Mouse (Mus musculus) left cerebral cortex, postnatal 36 days (tissue): Measurements from ENCODE around the gene Pdhb. TPM values are rescaled to one million over a fixed set of nuclear protein-coding genes. Genes with fewer than 3 reads are reported as not detected.
"Not testable (repeated sequence)": the region's sequence is repeated elsewhere in the genome, so short reads cannot be mapped to it uniquely, and the experiment has no call there.

ENCODE experiments used
- DNase-seq, 2 experiments: peaks; one replicate each; pipeline ENCODE4 v3.0.0; 2021 to 2022; ENCODE audit warnings: low spot score in 2 of 2, mixed read lengths in 1 of 2
- intact Hi-C: fragments of 180-260 bp; cut with DNase I; formaldehyde crosslinking; loops from one replicate; pipeline ENCODE4 v1.15.1; 2025
- total RNA-seq, 2 experiments: library from RNA; stranded (reverse); gene quantifications; 2 replicates each; pipeline ENCODE4 v1.2.3; 2021

The Pdhb gene
- total RNA-seq, 2 experiments from 2014 or later: 160 to 164 TPM

- no peak for DNase-seq
- intact Hi-C loops: no loop called here
These were observed 27.9 kb upstream of the Pdhb start for GRCm38 (mm10) chr14:8200769-8201168.

GRCm38 (mm10) chr14:8192727-8193126, 19.9 kb upstream of the Pdhb start:
- no peak for DNase-seq
- intact Hi-C loops: no loop called here

- DNase-seq: no peak
- intact Hi-C loops: no loop called here
These were observed 18.6 kb upstream of the Pdhb start for GRCm38 (mm10) chr14:8191331-8191965.

- intact Hi-C loops: no loop called here
- DNase-seq: no peak
These were observed 17.7 kb upstream of the Pdhb start for GRCm38 (mm10) chr14:8190556-8190955.

- intact Hi-C loops: no loop called here
- DNase-seq: peak; percentile 71 to 73
These were observed 13.6 kb upstream of the Pdhb start for GRCm38 (mm10) chr14:8186278-8187045.

GRCm38 (mm10) chr14:8183330-8183729, 10.5 kb upstream of the Pdhb start:
- no peak for DNase-seq
- intact Hi-C loops: no loop called here

GRCm38 (mm10) chr14:8180371-8181035, 7.7 kb upstream of the Pdhb start:
- intact Hi-C loops: no loop called here
- DNase-seq: no peak

- no peak for DNase-seq
- intact Hi-C loops: no loop called here
These were observed 3.4 kb upstream of the Pdhb start for GRCm38 (mm10) chr14:8176251-8176650.

GRCm38 (mm10) chr14:8174634-8175033, 1.8 kb upstream of the Pdhb start:
- intact Hi-C loops: loop anchor here (5.0 kb wide), 1 partner anchor 173 kb away; no protein-coding TSS in a partner anchor

GRCm38 (mm10) chr14:8173542-8174250, 871 bp upstream of the Pdhb start:
- intact Hi-C loops: loop anchor here (1.0 to 5.0 kb wide), 2 partner anchors 40 to 174 kb away; no protein-coding TSS in a partner anchor
- DNase-seq: not testable (repeated sequence)

More at GRCm38 (mm10) chr14:8174634-8175033, 1.8 kb upstream of the Pdhb start:
- no peak for DNase-seq

- intact Hi-C loops: no loop called here
- DNase-seq: no peak
These were observed 8.4 kb downstream of the Pdhb start for GRCm38 (mm10) chr14:8164463-8164862.

GRCm38 (mm10) chr14:8161777-8162176, 11.0 kb downstream of the Pdhb start:
- DNase-seq: no peak
- intact Hi-C loops: no loop called here

- DNase-seq: no peak
- intact Hi-C loops: no loop called here
These were observed 13.7 kb downstream of the Pdhb start for GRCm38 (mm10) chr14:8159141-8159540.

GRCm38 (mm10) chr14:8158721-8159120, 14.1 kb downstream of the Pdhb start:
- no peak for DNase-seq
- intact Hi-C loops: no loop called here

- intact Hi-C loops: loop anchor here (2.0 kb wide), 1 partner anchor 62 kb away; no protein-coding TSS in a partner anchor
- no peak for DNase-seq
These were observed 15.9 kb downstream of the Pdhb start for GRCm38 (mm10) chr14:8156947-8157346.

- intact Hi-C loops: no loop called here
- no peak for DNase-seq
These were observed 18.8 kb downstream of the Pdhb start for GRCm38 (mm10) chr14:8154072-8154471.

GRCm38 (mm10) chr14:8151757-8152156, 21.1 kb downstream of the Pdhb start:
- DNase-seq: no peak
- intact Hi-C loops: loop anchor here (2.0 kb wide), 1 partner anchor 57 kb away; no protein-coding TSS in a partner anchor

GRCm38 (mm10) chr14:8148842-8149241, 24.0 kb downstream of the Pdhb start:
- no peak for DNase-seq
- intact Hi-C loops: no loop called here

GRCm38 (mm10) chr14:8146611-8147223, 26.1 kb downstream of the Pdhb start:
- no peak for DNase-seq
- intact Hi-C loops: no loop called here
